Comparison of ENCODE assay signal across 21 mouse cellular contexts in genomic region chr2:103590645-103591044, GRCm38 (mm10).
"Had no signal": no experiment of that assay in that cellular context is flagged by ENCODE, and none has a peak within 500 bp of the region (broad histone marks: within the 10 kb centered on the region; RNA-seq: fewer than 3 reads in every experiment).

No protein-coding gene starts in this region.

- H3K27ac ChIP-seq: kidney, embryonic 15.5 days; left cerebral cortex, adult 2 months; liver, embryonic 13.5 days; macrophage; stomach, postnatal 0 days had no signal

- H3K4me3 ChIP-seq: kidney, embryonic 15.5 days; left cerebral cortex, adult 2 months; limb, embryonic 12.5 days; liver, embryonic 13.5 days had no signal

- H3K36me3 ChIP-seq: kidney, embryonic 15.5 days; limb, embryonic 12.5 days; liver, embryonic 13.5 days had no signal

- H3K9ac ChIP-seq: kidney, embryonic 15.5 days; limb, embryonic 12.5 days; liver, embryonic 13.5 days had no signal

- H3K9me3 ChIP-seq: kidney, embryonic 15.5 days; limb, embryonic 12.5 days; liver, embryonic 13.5 days had no signal

- DNase-seq: kidney, adult 11 months; kidney, adult 8-10 months; kidney, postnatal 10 days; kidney, postnatal 36 days; layer of hippocampus, postnatal 36 days; liver, embryonic 13.5 days; lung, adult 2 months; lung, postnatal 14 days; midbrain, embryonic 14.5 days; right cerebral cortex, adult 18-20 months; right cerebral cortex, postnatal 14 days; right cerebral cortex, postnatal 4 days; thymus, adult 2 months; thymus, postnatal 14 days; thymus, postnatal 4 days had no signal

- H3K27me3 ChIP-seq: kidney, embryonic 15.5 days; limb, embryonic 12.5 days; liver, embryonic 13.5 days had no signal

- H3K4me2 ChIP-seq: kidney, embryonic 15.5 days; limb, embryonic 12.5 days; liver, embryonic 13.5 days; midbrain, embryonic 11.5 days had no signal
